Mouse (Mus musculus): ENCODE measurements around the gene Ptar1. TPM values are rescaled to one million over a fixed set of nuclear protein-coding genes. Genes with fewer than 3 reads are reported as not detected.

Ptar1 gene
- 5.1 and 5.4 TPM in 2 replicates for polyA plus RNA-seq (2015; fragmentation: Nextera tagmentation; extraction: Ambion mirVana)

GRCm38 (mm10) chr19:23687296-23688021, at the start of gene Ptar1:
Ptar1 (plus strand) TSS chr19:23687429.

DNA sequence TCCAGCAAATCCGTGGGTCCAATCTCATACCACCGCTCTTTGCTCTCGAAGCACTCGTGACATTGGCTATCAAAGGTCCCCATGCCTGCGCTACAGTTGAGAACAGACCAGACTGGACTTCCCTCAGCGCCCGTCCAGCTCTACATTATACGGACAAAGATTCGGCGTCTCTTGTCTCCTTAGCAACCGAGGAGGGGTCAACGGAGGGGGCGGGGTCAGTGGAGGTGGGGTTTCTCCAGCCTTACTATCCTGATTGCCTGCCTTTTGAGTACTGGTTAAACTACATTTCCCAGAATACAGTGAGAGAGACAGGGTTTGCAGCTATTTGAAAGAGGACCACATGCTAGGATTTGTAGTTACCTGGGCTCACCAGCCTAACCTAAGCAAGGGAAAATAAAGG, 34.6 kb upstream of the Ptar1 start, which contains the start of gene 1700028P14Rik:
Gene 1700028P14Rik (minus strand): TSS at position 169 of the 400 bp plus-strand sequence.

DNA sequence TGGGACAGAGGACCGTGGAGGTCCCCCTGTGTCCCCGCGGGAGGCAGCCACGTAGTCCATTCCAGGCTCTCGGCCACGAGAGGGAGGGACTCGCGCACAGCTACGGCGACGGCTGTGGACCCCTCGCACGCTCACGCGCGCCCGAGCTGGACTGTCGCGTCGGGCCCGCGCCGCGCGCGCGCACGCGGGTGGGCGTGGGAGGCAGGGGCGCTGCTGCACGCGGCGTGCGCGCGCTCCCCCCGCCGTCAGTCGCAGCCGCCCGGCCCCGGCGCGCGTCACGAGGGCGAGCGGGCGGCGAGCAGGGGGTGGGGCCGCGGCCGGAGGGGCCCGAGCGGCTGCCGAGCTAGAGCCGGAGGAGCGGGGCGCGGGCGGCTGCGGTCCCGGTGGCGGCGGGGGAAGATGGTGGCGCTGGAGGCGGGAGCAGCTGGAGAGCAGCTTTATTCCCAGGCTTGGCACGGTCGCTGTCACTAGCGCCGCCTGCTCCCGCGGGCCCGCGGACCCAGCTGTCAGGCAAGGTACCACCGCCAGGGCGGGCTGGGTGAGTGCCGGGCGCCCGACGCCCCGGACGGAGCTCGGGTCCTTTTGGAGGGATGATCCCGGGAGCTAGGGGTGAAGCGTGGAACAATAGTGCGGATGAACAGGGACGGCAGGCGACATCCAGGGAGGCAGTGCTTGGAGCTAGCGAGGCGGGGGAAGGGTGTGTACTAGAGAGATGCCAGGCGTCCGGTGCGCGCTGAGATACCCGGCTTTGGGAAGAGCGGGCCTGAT, 71.5 kb downstream of the Ptar1 start, which contains the start of gene Apba1:
Gene Apba1 (plus strand): TSS at position 334 of the 768 bp plus-strand sequence.

Other genes starting within 250 kb of the Ptar1 start
- gene Mamdc2, start 239.0 kb upstream of the Ptar1 start, polyA plus RNA-seq (2015; fragmentation: Nextera tagmentation; extraction: Ambion mirVana) = 2.5 and 2.7 TPM in 2 replicates
- gene 1700028P14Rik, start 34.6 kb upstream of the Ptar1 start, polyA plus RNA-seq (2015; fragmentation: Nextera tagmentation; extraction: Ambion mirVana) = 2.0 and 2.4 TPM in 2 replicates
- 18.3 and 20.4 TPM in 2 replicates for gene Apba1, start 71.5 kb downstream of the Ptar1 start, polyA plus RNA-seq (2015; fragmentation: Nextera tagmentation; extraction: Ambion mirVana)

All from neural tube, postnatal 0 days (tissue).